Mouse (Mus musculus): Measurements from ENCODE around the gene Mrap2. TPM values are rescaled to one million over a fixed set of nuclear protein-coding genes. Genes with fewer than 3 reads are reported as not detected.
A peak's percentile ranks its signal among the peaks of the same experiment; 100 is the strongest.

Mrap2 gene
- polyA plus RNA-seq, 1 experiment from 2014 or later = 0.25 TPM

GRCm38 (mm10) chr9:87145671-87146070 lies 1.6 kb downstream of the Mrap2 start:
- peak overlapping the region; percentile 60; the same call in 1 of the 2 replicates for H3K4me2 ChIP-seq
- H3K9me3 ChIP-seq = no peaks in the 10 kb centered on the region
- H3K27me3 ChIP-seq = peaks cover 27% of the 10 kb centered on the region
- no peak overlapping the region for H3K4me3 ChIP-seq
- H3K27ac ChIP-seq = no peak overlapping the region; the same call in 1 of the 2 replicates
- 40% methylated on average over 11 of the region's 11 CpGs for WGBS
- ATAC-seq (ENCODE audit: borderline replicate concordance, extremely low read depth, low FRiP score, low TSS enrichment) = no peak
- no peaks in the 10 kb centered on the region for H3K36me3 ChIP-seq
- peaks cover 7% of the 10 kb centered on the region for H3K4me1 ChIP-seq
- no peak overlapping the region for H3K9ac ChIP-seq

- WGBS = 77% methylated on average over 4 of the region's 4 CpGs
- no peaks in the 10 kb centered on the region for H3K36me3 ChIP-seq
Observed at GRCm38 (mm10) chr9:87146400-87146799, 2.3 kb downstream of the Mrap2 start.

GRCm38 (mm10) chr9:87147927-87148326 lies 3.8 kb downstream of the Mrap2 start:
- H3K4me2 ChIP-seq = no peak overlapping the region
- H3K9me3 ChIP-seq = no peaks in the 10 kb centered on the region
- peaks cover 27% of the 10 kb centered on the region for H3K27me3 ChIP-seq
- no peak overlapping the region for H3K27ac ChIP-seq
- 49% methylated on average over 2 of the region's 2 CpGs for WGBS
- no peak overlapping the region for H3K4me3 ChIP-seq
- no peaks in the 10 kb centered on the region for H3K36me3 ChIP-seq
- peaks cover 7% of the 10 kb centered on the region for H3K4me1 ChIP-seq
- peak; percentile 78 for ATAC-seq (ENCODE audit: borderline replicate concordance, extremely low read depth, low FRiP score, low TSS enrichment)
- no peak overlapping the region for H3K9ac ChIP-seq

More at GRCm38 (mm10) chr9:87146400-87146799, 2.3 kb downstream of the Mrap2 start:
- Histone ChIP-seq H3K4me1 (peaks cover 7% of the 10 kb centered on the region), H3K9ac (no peak overlapping the region), H3K4me2 (no peak overlapping the region), H3K4me3 (no peak overlapping the region), H3K27ac (no peak overlapping the region), H3K9me3 (no peaks in the 10 kb centered on the region), H3K27me3 (peaks cover 27% of the 10 kb centered on the region)
- no peak for ATAC-seq (ENCODE audit: borderline replicate concordance, extremely low read depth, low FRiP score, low TSS enrichment)

- 92% methylated on average over 1 of the region's 1 CpGs for WGBS
Observed at GRCm38 (mm10) chr9:87152641-87153325, 8.7 kb downstream of the Mrap2 start.

GRCm38 (mm10) chr9:87162559-87162958 lies 18.5 kb downstream of the Mrap2 start:
- WGBS = 76% methylated on average over 4 of the region's 4 CpGs
- no peak overlapping the region for H3K27ac ChIP-seq
- H3K9ac ChIP-seq = no peak overlapping the region
- no peaks in the 10 kb centered on the region for H3K9me3 ChIP-seq
- ATAC-seq (ENCODE audit: borderline replicate concordance, extremely low read depth, low FRiP score, low TSS enrichment) = no peak
- no peak overlapping the region for H3K4me3 ChIP-seq
- no peak overlapping the region for H3K4me2 ChIP-seq
- H3K36me3 ChIP-seq = no peaks in the 10 kb centered on the region
- no peaks in the 10 kb centered on the region for H3K4me1 ChIP-seq
- H3K27me3 ChIP-seq = no peaks in the 10 kb centered on the region

More at GRCm38 (mm10) chr9:87152641-87153325, 8.7 kb downstream of the Mrap2 start:
- no peaks in the 10 kb centered on the region for H3K36me3 ChIP-seq
- no peak overlapping the region for H3K4me3 ChIP-seq
- no peak overlapping the region for H3K9ac ChIP-seq
- no peak overlapping the region for H3K27ac ChIP-seq
- ATAC-seq (ENCODE audit: borderline replicate concordance, extremely low read depth, low FRiP score, low TSS enrichment) = no peak
- H3K9me3 ChIP-seq = no peaks in the 10 kb centered on the region
- H3K4me1 ChIP-seq = no peaks in the 10 kb centered on the region
- H3K4me2 ChIP-seq = no peak overlapping the region
- no peaks in the 10 kb centered on the region for H3K27me3 ChIP-seq

GRCm38 (mm10) chr9:87167001-87167830 lies 23.1 kb downstream of the Mrap2 start:
- H3K27ac ChIP-seq = no peak overlapping the region
- H3K9ac ChIP-seq = no peak overlapping the region
- H3K4me2 ChIP-seq = no peak overlapping the region
- H3K9me3 ChIP-seq = no peaks in the 10 kb centered on the region
- no peak for ATAC-seq (ENCODE audit: borderline replicate concordance, extremely low read depth, low FRiP score, low TSS enrichment)
- 73% methylated on average over 9 of the region's 9 CpGs for WGBS
- H3K36me3 ChIP-seq = no peaks in the 10 kb centered on the region
- H3K27me3 ChIP-seq = no peaks in the 10 kb centered on the region
- no peaks in the 10 kb centered on the region for H3K4me1 ChIP-seq
- no peak overlapping the region for H3K4me3 ChIP-seq

- no peaks in the 10 kb centered on the region for H3K36me3 ChIP-seq
- no peak overlapping the region for H3K4me3 ChIP-seq
- no peaks in the 10 kb centered on the region for H3K27me3 ChIP-seq
- H3K4me1 ChIP-seq = no peaks in the 10 kb centered on the region
- H3K9me3 ChIP-seq = no peaks in the 10 kb centered on the region
- 64% methylated on average over 3 of the region's 3 CpGs for WGBS
- H3K4me2 ChIP-seq = no peak overlapping the region
- no peak overlapping the region for H3K9ac ChIP-seq
- H3K27ac ChIP-seq = no peak overlapping the region
- ATAC-seq (ENCODE audit: borderline replicate concordance, extremely low read depth, low FRiP score, low TSS enrichment) = no peak
Observed at GRCm38 (mm10) chr9:87168051-87168450, 23.9 kb downstream of the Mrap2 start.

- Histone ChIP-seq H3K36me3 (no peaks in the 10 kb centered on the region), H3K4me3 (no peak overlapping the region), H3K27me3 (no peaks in the 10 kb centered on the region), H3K9ac (no peak overlapping the region), H3K4me2 (no peak overlapping the region), H3K4me1 (no peaks in the 10 kb centered on the region), H3K9me3 (no peaks in the 10 kb centered on the region), H3K27ac (no peak overlapping the region)
- WGBS = 84% methylated on average over 12 of the region's 12 CpGs
- ATAC-seq (ENCODE audit: borderline replicate concordance, extremely low read depth, low FRiP score, low TSS enrichment) = no peak
Observed at GRCm38 (mm10) chr9:87169144-87169543, 25.0 kb downstream of the Mrap2 start.

GRCm38 (mm10) chr9:87170891-87171290 lies 26.8 kb downstream of the Mrap2 start:
- Histone ChIP-seq H3K9ac (no peak overlapping the region), H3K27ac (no peak overlapping the region), H3K9me3 (no peaks in the 10 kb centered on the region), H3K4me2 (no peak overlapping the region), H3K4me3 (no peak overlapping the region), H3K27me3 (no peaks in the 10 kb centered on the region), H3K4me1 (no peaks in the 10 kb centered on the region), H3K36me3 (no peaks in the 10 kb centered on the region)
- 76% methylated on average over 3 of the region's 3 CpGs for WGBS
- ATAC-seq (ENCODE audit: borderline replicate concordance, extremely low read depth, low FRiP score, low TSS enrichment) = no peak

GRCm38 (mm10) chr9:87171517-87171916 lies 27.4 kb downstream of the Mrap2 start:
- no peak for ATAC-seq (ENCODE audit: borderline replicate concordance, extremely low read depth, low FRiP score, low TSS enrichment)
- 81% methylated on average over 3 of the region's 3 CpGs for WGBS
- H3K27me3 ChIP-seq = no peaks in the 10 kb centered on the region

GRCm38 (mm10) chr9:87178534-87178933 lies 34.4 kb downstream of the Mrap2 start:
- no peak overlapping the region for H3K27ac ChIP-seq
- H3K27me3 ChIP-seq = no peaks in the 10 kb centered on the region
- H3K4me2 ChIP-seq = no peak overlapping the region
- H3K9ac ChIP-seq = no peak overlapping the region
- no peak for ATAC-seq (ENCODE audit: borderline replicate concordance, extremely low read depth, low FRiP score, low TSS enrichment)
- H3K4me3 ChIP-seq = no peak overlapping the region
- no peaks in the 10 kb centered on the region for H3K36me3 ChIP-seq
- 40% methylated on average over 7 of the region's 7 CpGs for WGBS
- no peaks in the 10 kb centered on the region for H3K4me1 ChIP-seq
- no peaks in the 10 kb centered on the region for H3K9me3 ChIP-seq

More at GRCm38 (mm10) chr9:87171517-87171916, 27.4 kb downstream of the Mrap2 start:
- no peak overlapping the region for H3K9ac ChIP-seq
- no peak overlapping the region for H3K27ac ChIP-seq
- no peaks in the 10 kb centered on the region for H3K36me3 ChIP-seq
- H3K9me3 ChIP-seq = no peaks in the 10 kb centered on the region
- no peak overlapping the region for H3K4me3 ChIP-seq
- no peaks in the 10 kb centered on the region for H3K4me1 ChIP-seq
- H3K4me2 ChIP-seq = no peak overlapping the region

- Histone ChIP-seq H3K9ac (no peak overlapping the region), H3K4me1 (no peaks in the 10 kb centered on the region), H3K4me3 (no peak overlapping the region), H3K27ac (no peak overlapping the region), H3K36me3 (no peaks in the 10 kb centered on the region), H3K27me3 (no peaks in the 10 kb centered on the region), H3K9me3 (no peaks in the 10 kb centered on the region), H3K4me2 (no peak overlapping the region)
- no peak for ATAC-seq (ENCODE audit: borderline replicate concordance, extremely low read depth, low FRiP score, low TSS enrichment)
- 84% methylated on average over 10 of the region's 10 CpGs for WGBS
Observed at GRCm38 (mm10) chr9:87182231-87182630, 38.1 kb downstream of the Mrap2 start.

All from lung, embryonic 15.5 days (tissue).